23 mouse cellular contexts compared by ENCODE assay signal in genomic region chr8:118635296-118636060, GRCm38 (mm10).
A peak's percentile ranks its signal among the peaks of the same experiment; 100 is the strongest.
DNase-seq lines count a peak whose midpoint lies in the region; ATAC-seq lines count a peak whose summit lies in the region.
"Had no signal": no experiment of that assay in that cellular context is flagged by ENCODE, and none has a peak within 500 bp of the region (broad histone marks: within the 10 kb centered on the region; RNA-seq: fewer than 3 reads in every experiment).

No protein-coding gene starts in this region.

- H3K4me2 ChIP-seq in midbrain, embryonic 15.5 days: no peak overlapping the region
- H3K4me2 ChIP-seq: embryonic facial prominence, embryonic 13.5 days; heart, embryonic 13.5 days; hindbrain, embryonic 15.5 days; kidney, embryonic 15.5 days; limb, embryonic 15.5 days; midbrain, embryonic 12.5 days; neural tube, embryonic 12.5 days; stomach, embryonic 15.5 days had no signal

- H3K4me3 ChIP-seq in midbrain, embryonic 15.5 days: no peak overlapping the region
- H3K4me3 ChIP-seq: embryonic facial prominence, embryonic 13.5 days; heart, embryonic 13.5 days; hindbrain, embryonic 15.5 days; kidney, embryonic 15.5 days; limb, embryonic 15.5 days; midbrain, embryonic 12.5 days; neural tube, embryonic 12.5 days; stomach, embryonic 15.5 days had no signal

- H3K27me3 ChIP-seq in midbrain, embryonic 15.5 days (replicated peaks): no peaks in the 10 kb centered on the region
- H3K27me3 ChIP-seq: embryonic facial prominence, embryonic 13.5 days; heart, embryonic 13.5 days; hindbrain, embryonic 15.5 days; kidney, embryonic 15.5 days; limb, embryonic 15.5 days; midbrain, embryonic 12.5 days; neural tube, embryonic 12.5 days; stomach, embryonic 15.5 days had no signal

- 70% methylated on average over 22 of the region's 22 CpGs for WGBS in midbrain, embryonic 15.5 days

- H3K36me3 ChIP-seq in midbrain, embryonic 15.5 days (replicated peaks): no peaks in the 10 kb centered on the region
- H3K36me3 ChIP-seq: embryonic facial prominence, embryonic 13.5 days; G1E; heart, embryonic 13.5 days; hindbrain, embryonic 15.5 days; kidney, embryonic 15.5 days; limb, embryonic 15.5 days; midbrain, embryonic 12.5 days; neural tube, embryonic 12.5 days; stomach, embryonic 15.5 days had no signal

- ATAC-seq in CD4-positive, CD25-positive, alpha-beta regulatory T cell, adult 4 months: no peak
- no peak for ATAC-seq in midbrain, embryonic 15.5 days (replicated peaks)
- ATAC-seq: intestine, postnatal 0 days; lung, postnatal 0 days had no signal

- peak; percentile 2 for DNase-seq in CD4-positive, CD25-positive, alpha-beta regulatory T cell, adult 2 months (ENCODE audit: low read depth, low spot score)
- DNase-seq in thymus, postnatal 0 days (ENCODE audit: low spot score): peak; percentile 37
- no peak for DNase-seq in thymus, postnatal 25 days
- peak; percentile 34 for DNase-seq in cerebellum, adult 9-11 months
- DNase-seq in retina, postnatal 7 days (ENCODE audit: low read depth, low spot score): peak; percentile 19
- DNase-seq in heart, postnatal 36 days: no peak
- DNase-seq: adrenal gland, postnatal 36 days; gastrocnemius, postnatal 10 days; heart, adult 18-20 months; right cerebral cortex, postnatal 25 days had no signal

- no peak overlapping the region for H3K27ac ChIP-seq in midbrain, embryonic 15.5 days
- H3K27ac ChIP-seq: embryonic facial prominence, embryonic 13.5 days; heart, embryonic 13.5 days; hindbrain, embryonic 15.5 days; kidney, embryonic 15.5 days; limb, embryonic 15.5 days; midbrain, embryonic 12.5 days; neural tube, embryonic 12.5 days; stomach, embryonic 15.5 days had no signal

- H3K9me3 ChIP-seq in midbrain, embryonic 15.5 days: no peaks in the 10 kb centered on the region
- H3K9me3 ChIP-seq: embryonic facial prominence, embryonic 13.5 days; heart, embryonic 13.5 days; hindbrain, embryonic 15.5 days; kidney, embryonic 15.5 days; limb, embryonic 15.5 days; midbrain, embryonic 12.5 days; neural tube, embryonic 12.5 days; stomach, embryonic 15.5 days had no signal

- H3K9ac ChIP-seq in midbrain, embryonic 15.5 days: no peak overlapping the region
- H3K9ac ChIP-seq: embryonic facial prominence, embryonic 13.5 days; heart, embryonic 13.5 days; hindbrain, embryonic 15.5 days; kidney, embryonic 15.5 days; limb, embryonic 15.5 days; midbrain, embryonic 12.5 days; neural tube, embryonic 12.5 days; stomach, embryonic 15.5 days had no signal

- H3K4me1 ChIP-seq in midbrain, embryonic 15.5 days: no peaks in the 10 kb centered on the region
- H3K4me1 ChIP-seq: embryonic facial prominence, embryonic 13.5 days; heart, embryonic 13.5 days; kidney, embryonic 15.5 days; limb, embryonic 15.5 days; midbrain, embryonic 12.5 days; neural tube, embryonic 12.5 days; stomach, embryonic 15.5 days had no signal

- intact Hi-C loops in heart, postnatal 36 days (cut with DNase I): no loop called here

Comparison
In these comparisons a context has a peak if more than half of its experiments do, and no peak if none do; other contexts are left out.
1. DNase-seq: peak in CD4-positive, CD25-positive, alpha-beta regulatory T cell, adult 2 months (single experiment), thymus, postnatal 0 days (single experiment), cerebellum, adult 9-11 months (single experiment) and retina, postnatal 7 days (single experiment); none in thymus, postnatal 25 days (single experiment) and heart, postnatal 36 days (0 of 2).